Mouse (Mus musculus): ENCODE data around the gene Fxn. TPM values are rescaled to one million over a fixed set of nuclear protein-coding genes. Genes with fewer than 3 reads are reported as not detected.

Gene Fxn
- 23.3 TPM for polyA plus RNA-seq (2017; shearing (Covaris generic))

GRCm38 (mm10) chr19:24280601-24281228 is at the start of gene Fxn:
Fxn (minus strand) TSS chr19:24280605.

GRCm38 (mm10) chr19:24224500-24225304 is 55.7 kb downstream of the Fxn start, which contains the start of gene Tjp2:
Tjp2 (minus strand) TSS chr19:24225030.

Other genes with a start within 250 kb of the Fxn start
- not detected for gene Fam189a2, start 249.6 kb downstream of the Fxn start, polyA plus RNA-seq (2017; shearing (Covaris generic))
- gene Tjp2, start 55.6 kb downstream of the Fxn start, polyA plus RNA-seq (2017; shearing (Covaris generic)): 8.6 TPM
- gene Fam122a, start 196.8 kb upstream of the Fxn start, polyA plus RNA-seq (2017; shearing (Covaris generic)): 46.5 TPM

Data from CD4-positive, CD25-positive, alpha-beta regulatory T cell (primary cell).